In genomic region chr16:18696820-18697168, GRCm38 (mm10) we compare ENCODE assay signal across 7 mouse cellular contexts.
DNase-seq lines count a peak whose midpoint lies in the region; ATAC-seq lines count a peak whose summit lies in the region.

No protein-coding gene starts in this region.

- no peaks in the 10 kb centered on the region for H3K27me3 ChIP-seq in heart, embryonic 15.5 days
- no peaks in the 10 kb centered on the region for H3K27me3 ChIP-seq in midbrain, embryonic 11.5 days (ENCODE audit: control insufficient read depth, insufficient read depth, low read length)
- no peaks in the 10 kb centered on the region for H3K27me3 ChIP-seq in midbrain, embryonic 14.5 days (ENCODE audit: control insufficient read depth, insufficient read depth, low read length)
- H3K27me3 ChIP-seq in hindbrain, embryonic 14.5 days (ENCODE audit: control insufficient read depth, insufficient read depth, low read length): no peaks in the 10 kb centered on the region
- H3K27me3 ChIP-seq in stomach, embryonic 15.5 days (replicated peaks): no peaks in the 10 kb centered on the region

- DNase-seq in heart, adult 8-10 months (ENCODE audit: low spot score): no peak
- DNase-seq in midbrain, embryonic 11.5 days (ENCODE audit: low spot score, missing footprints): no peak
- DNase-seq in midbrain, embryonic 14.5 days: no peak
- DNase-seq in hindbrain, embryonic 14.5 days (ENCODE audit: low spot score): no peak
- DNase-seq in frontal cortex, postnatal 36 days (ENCODE audit: low spot score in 2 of 2): no peak

- ATAC-seq in heart, embryonic 15.5 days (replicated peaks; ENCODE audit: insufficient number of reproducible peaks, insufficient read depth, low FRiP score, low read depth): no peak
- peak; percentile 54 for ATAC-seq in midbrain, embryonic 11.5 days (ENCODE audit: low FRiP score)
- ATAC-seq in midbrain, embryonic 14.5 days (ENCODE audit: low FRiP score, low TSS enrichment): no peak
- ATAC-seq in hindbrain, embryonic 14.5 days (ENCODE audit: low FRiP score): 0 out of 2 replicates have a peak, but pooled peaks have one; percentile 4
- no peak for ATAC-seq in stomach, embryonic 15.5 days (ENCODE audit: insufficient read depth, low FRiP score, low read depth)

- peaks cover 4% of the 10 kb centered on the region; the same call in 1 of the 2 replicates for H3K4me1 ChIP-seq in heart, embryonic 15.5 days (replicated peaks)
- H3K4me1 ChIP-seq in midbrain, embryonic 11.5 days (ENCODE audit: control insufficient read depth, insufficient read depth, low read length): no peaks in the 10 kb centered on the region
- H3K4me1 ChIP-seq in midbrain, embryonic 14.5 days (ENCODE audit: control insufficient read depth, insufficient read depth, low read length): no peaks in the 10 kb centered on the region
- no peaks in the 10 kb centered on the region for H3K4me1 ChIP-seq in hindbrain, embryonic 14.5 days (replicated peaks; ENCODE audit: control insufficient read depth, insufficient read depth, low read length)
- H3K4me1 ChIP-seq in stomach, embryonic 15.5 days: peaks cover 4% of the 10 kb centered on the region; the same call in 1 of the 2 replicates

- no peak overlapping the region for H3K4me3 ChIP-seq in heart, embryonic 15.5 days
- no peak overlapping the region for H3K4me3 ChIP-seq in midbrain, embryonic 11.5 days (ENCODE audit: low read depth, low read length)
- no peak overlapping the region for H3K4me3 ChIP-seq in midbrain, embryonic 14.5 days (replicated peaks; ENCODE audit: low read depth, low read length)
- H3K4me3 ChIP-seq in hindbrain, embryonic 14.5 days (replicated peaks; ENCODE audit: low read length): no peak overlapping the region
- H3K4me3 ChIP-seq in stomach, embryonic 15.5 days (replicated peaks): no peak overlapping the region

- no peaks in the 10 kb centered on the region for H3K36me3 ChIP-seq in heart, embryonic 15.5 days
- no peaks in the 10 kb centered on the region for H3K36me3 ChIP-seq in midbrain, embryonic 11.5 days (ENCODE audit: control insufficient read depth, insufficient read depth, low read length)
- no peaks in the 10 kb centered on the region for H3K36me3 ChIP-seq in midbrain, embryonic 14.5 days (ENCODE audit: control insufficient read depth, insufficient read depth, low read length)
- H3K36me3 ChIP-seq in hindbrain, embryonic 14.5 days (replicated peaks; ENCODE audit: control insufficient read depth, insufficient read depth): no peaks in the 10 kb centered on the region
- H3K36me3 ChIP-seq in stomach, embryonic 15.5 days: no peaks in the 10 kb centered on the region

- no peaks in the 10 kb centered on the region for H3K9me3 ChIP-seq in heart, embryonic 15.5 days (replicated peaks)
- H3K9me3 ChIP-seq in midbrain, embryonic 11.5 days (ENCODE audit: control insufficient read depth, low read length): no peaks in the 10 kb centered on the region
- no peaks in the 10 kb centered on the region for H3K9me3 ChIP-seq in midbrain, embryonic 14.5 days (ENCODE audit: control insufficient read depth, low read length)
- H3K9me3 ChIP-seq in hindbrain, embryonic 14.5 days (ENCODE audit: control insufficient read depth, low read length): no peaks in the 10 kb centered on the region
- H3K9me3 ChIP-seq in stomach, embryonic 15.5 days: no peaks in the 10 kb centered on the region

- no peak overlapping the region for H3K9ac ChIP-seq in heart, embryonic 15.5 days
- H3K9ac ChIP-seq in midbrain, embryonic 11.5 days (ENCODE audit: low read length): no peak overlapping the region
- no peak overlapping the region for H3K9ac ChIP-seq in midbrain, embryonic 14.5 days (replicated peaks; ENCODE audit: low read length)
- no peak overlapping the region for H3K9ac ChIP-seq in hindbrain, embryonic 14.5 days
- H3K9ac ChIP-seq in stomach, embryonic 15.5 days: no peak overlapping the region

- no peak overlapping the region for H3K27ac ChIP-seq in heart, embryonic 15.5 days
- H3K27ac ChIP-seq in midbrain, embryonic 11.5 days (ENCODE audit: low read depth, low read length): no peak overlapping the region
- no peak overlapping the region for H3K27ac ChIP-seq in midbrain, embryonic 14.5 days (replicated peaks; ENCODE audit: low read depth, low read length)
- no peak overlapping the region for H3K27ac ChIP-seq in hindbrain, embryonic 14.5 days
- H3K27ac ChIP-seq in stomach, embryonic 15.5 days: no peak overlapping the region

- WGBS in heart, embryonic 15.5 days: 59% methylated on average over 5 of the region's 5 CpGs
- WGBS in midbrain, embryonic 11.5 days: 62% methylated on average over 5 of the region's 5 CpGs
- 51% methylated on average over 5 of the region's 5 CpGs for WGBS in midbrain, embryonic 14.5 days
- 59% methylated on average over 5 of the region's 5 CpGs for WGBS in hindbrain, embryonic 14.5 days
- 66% methylated on average over 5 of the region's 5 CpGs for WGBS in stomach, embryonic 15.5 days

- peak overlapping the region; percentile 14; the same call in 1 of the 2 replicates for H3K4me2 ChIP-seq in heart, embryonic 15.5 days
- H3K4me2 ChIP-seq in midbrain, embryonic 11.5 days: no peak overlapping the region
- H3K4me2 ChIP-seq in midbrain, embryonic 14.5 days (ENCODE audit: low read length): no peak overlapping the region
- peak overlapping the region; percentile 25; the same call in 1 of the 2 replicates for H3K4me2 ChIP-seq in hindbrain, embryonic 14.5 days (replicated peaks)
- peak overlapping the region; percentile 29; the same call in 1 of the 2 replicates for H3K4me2 ChIP-seq in stomach, embryonic 15.5 days

Comparison
In these comparisons a context has a peak if more than half of its experiments do, and no peak if none do; other contexts are left out.
1. ATAC-seq: peak in midbrain, embryonic 11.5 days (single experiment) and hindbrain, embryonic 14.5 days (single experiment); none in heart, embryonic 15.5 days (single experiment), midbrain, embryonic 14.5 days (single experiment) and stomach, embryonic 15.5 days (single experiment).
2. H3K4me2 ChIP-seq: peak in heart, embryonic 15.5 days (single experiment), hindbrain, embryonic 14.5 days (single experiment) and stomach, embryonic 15.5 days (single experiment); none in midbrain, embryonic 11.5 days (single experiment) and midbrain, embryonic 14.5 days (single experiment).